Mouse (Mus musculus) cortical plate, adult 2 months (tissue): ENCODE data around the gene Clic3.

Experiments
- CTCF ChIP-seq: fragments of 200-500 bp; IDR thresholded peaks from 2 replicates; pipeline ENCODE4 v1.5.1; 2011; ENCODE audit warnings: mild to moderate bottlenecking, control low read depth, low read length; ENCODE audit not compliant: insufficient read depth; ENCODE audit errors: extremely low read depth
- POLR2A ChIP-seq: fragments of 200-500 bp; IDR thresholded peaks from 2 replicates; pipeline ENCODE4 v1.6.1; 2011; ENCODE audit warnings: mild to moderate bottlenecking, low read length, control low read depth; ENCODE audit not compliant: insufficient read depth; ENCODE audit errors: extremely low read depth

- peak; percentile 51 for TF ChIP-seq CTCF
- peak; percentile 46; the same call in 1 of the 2 replicates for TF ChIP-seq POLR2A
Observed at GRCm38 (mm10) chr2:25428442-25429236, 28.0 kb upstream of the Clic3 start, which contains the start of gene Abca2.
